Mouse (Mus musculus): ENCODE results near the gene Arrdc4. TPM values are rescaled to one million over a fixed set of nuclear protein-coding genes. Genes with fewer than 3 reads are reported as not detected.

Gene Arrdc4
- total and polyA plus RNA-seq, 3 experiments = not detected

DNA sequence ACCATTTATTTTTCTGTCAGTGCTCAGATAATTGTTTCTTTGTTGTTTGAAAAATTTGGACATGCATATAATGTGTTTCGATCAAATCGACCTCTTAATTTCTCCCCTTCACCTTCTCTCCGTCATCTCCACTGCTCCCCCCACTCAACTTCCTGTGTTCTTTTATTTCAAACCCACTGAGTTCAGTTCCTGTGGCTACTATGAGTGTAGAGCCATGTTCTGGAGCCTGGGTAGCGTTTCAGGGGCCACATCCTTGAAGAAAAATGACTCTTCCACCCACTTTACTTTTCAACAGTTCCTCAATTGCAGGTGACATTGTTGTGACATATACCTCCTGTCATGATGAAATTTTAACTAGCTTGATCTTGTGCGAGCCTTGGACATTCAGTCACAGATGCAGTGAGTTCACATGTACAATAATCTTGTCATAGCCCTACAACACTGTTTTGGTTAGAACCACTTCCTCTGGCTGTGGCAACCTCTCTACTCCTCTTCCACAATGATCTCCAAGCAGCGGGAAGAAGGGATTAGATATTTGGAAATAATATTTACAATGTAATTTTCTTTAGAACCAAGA, 10.2 kb upstream of the Arrdc4 start:
- H3K79me2 ChIP-seq (ENCODE audit: control insufficient read depth, insufficient read depth, low read length, poor library complexity) = no peaks in the 10 kb centered on the region
- TF ChIP-seq USF1 (IDR thresholded peaks at IDR 0.05; ENCODE audit: low read depth, low read length) (no peak), NRF1 (IDR thresholded peaks at IDR 0.05; ENCODE audit: insufficient read depth, low read depth, low read length, poor library complexity, severe bottlenecking) (no peak), E2F4 (IDR thresholded peaks at IDR 0.05; ENCODE audit: borderline replicate concordance, low read depth, low read length) (no peak), USF2 (IDR thresholded peaks at IDR 0.05; ENCODE audit: borderline replicate concordance in 1 of 2, insufficient read depth in 1 of 2, low read depth in 1 of 2, low read length in 2 of 2) (no peak), JUND (IDR thresholded peaks at IDR 0.05; ENCODE audit: low read depth, low read length) (no peak), EP300 (IDR thresholded peaks at IDR 0.05; ENCODE audit: low read depth in 1 of 2, low read length in 2 of 2) (no peak), CHD1 (IDR thresholded peaks at IDR 0.05; ENCODE audit: low read depth, low read length) (no peak), MAFK (IDR thresholded peaks at IDR 0.05; ENCODE audit: borderline replicate concordance, low read depth, low read length) (no peak), RCOR1 (IDR thresholded peaks at IDR 0.05; ENCODE audit: low read depth, low read length) (no peak), ZKSCAN1 (IDR thresholded peaks at IDR 0.05; ENCODE audit: low read depth, low read length) (no peak), MAZ (IDR thresholded peaks at IDR 0.05; ENCODE audit: low read depth, low read length) (no peak), NELFE (IDR thresholded peaks at IDR 0.05; ENCODE audit: low read depth, low read length) (no peak), UBTF (IDR thresholded peaks at IDR 0.05; ENCODE audit: borderline replicate concordance, insufficient read depth, low read depth, low read length) (no peak), ZNF384 (IDR thresholded peaks at IDR 0.05; ENCODE audit: low read depth, low read length) (no peak), MEF2A (IDR thresholded peaks at IDR 0.05; ENCODE audit: extremely low read depth, insufficient replicate concordance, low read depth, low read length, poor library complexity, severe bottlenecking) (no peak), TBP (IDR thresholded peaks at IDR 0.05; ENCODE audit: low read depth, low read length) (no peak), POLR2A (IDR thresholded peaks at IDR 0.05; ENCODE audit: control insufficient read depth in 1 of 2, insufficient read depth in 1 of 2, low read depth in 1 of 2, low read length in 2 of 2, poor library complexity in 1 of 2) (no peak), TCF12 (IDR thresholded peaks at IDR 0.05; ENCODE audit: low read depth, low read length) (no peak), TAL1 (IDR thresholded peaks at IDR 0.05; ENCODE audit: low read length) (no peak)
- no peak for DNase-seq (ENCODE audit: low read depth, low spot score)
- no peaks in the 10 kb centered on the region for H3K27me3 ChIP-seq (ENCODE audit: control insufficient read depth in 1 of 2, insufficient read depth in 2 of 2, low read length in 2 of 2)
- no peaks in the 10 kb centered on the region for H3K4me1 ChIP-seq (ENCODE audit: control insufficient read depth in 1 of 2, insufficient read depth in 2 of 2, low read length in 2 of 2)
- no peaks in the 10 kb centered on the region for H3K9me3 ChIP-seq (replicated peaks; ENCODE audit: insufficient read depth, low read length)
- H3K9ac ChIP-seq (ENCODE audit: control insufficient read depth, low read depth, low read length, poor library complexity, severe bottlenecking) = no peak overlapping the region
- H3K27ac ChIP-seq (ENCODE audit: control insufficient read depth, low read depth, low read length) = no peak overlapping the region
- no peak overlapping the region for H3K4me3 ChIP-seq (ENCODE audit: control insufficient read depth in 1 of 2, insufficient read depth in 1 of 2, low read depth in 2 of 2, low read length in 2 of 2)
- H3K36me3 ChIP-seq (ENCODE audit: control insufficient read depth in 1 of 2, insufficient read depth in 2 of 2, low read length in 2 of 2) = no peaks in the 10 kb centered on the region

DNA sequence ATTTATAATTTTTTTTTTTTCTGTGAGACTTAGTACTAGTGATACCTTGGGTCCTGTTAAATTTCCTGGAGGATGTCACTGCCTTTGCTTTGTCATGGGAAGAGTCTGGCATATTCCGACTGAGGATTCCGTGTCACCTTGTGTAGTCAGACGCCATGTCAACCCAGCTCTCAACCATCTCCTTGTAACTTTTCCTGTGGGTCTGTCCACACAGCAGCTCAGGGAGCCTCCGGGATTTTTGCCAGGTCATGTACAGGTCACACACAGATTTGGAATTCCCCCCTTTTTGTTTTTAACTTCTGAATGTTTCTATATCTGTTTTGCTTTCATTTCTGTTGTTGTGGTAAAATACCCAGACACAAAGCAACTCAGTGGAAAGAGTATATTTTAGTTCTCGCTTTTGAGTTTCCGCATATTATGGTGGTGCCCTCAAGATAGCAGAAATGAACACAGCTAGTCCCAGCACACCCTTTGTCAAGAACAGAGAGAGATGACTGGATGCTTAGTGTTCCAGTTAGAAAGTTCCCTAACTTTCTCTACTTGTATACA, 7.7 kb upstream of the Arrdc4 start:
- no peak overlapping the region for H3K9ac ChIP-seq (ENCODE audit: control insufficient read depth, low read depth, low read length, poor library complexity, severe bottlenecking)
- H3K9me3 ChIP-seq (replicated peaks; ENCODE audit: insufficient read depth, low read length) = no peaks in the 10 kb centered on the region
- TF ChIP-seq POLR2AphosphoS2 (IDR thresholded peaks at IDR 0.05; ENCODE audit: low read length) (no peak), USF2 (IDR thresholded peaks at IDR 0.05; ENCODE audit: borderline replicate concordance in 1 of 2, insufficient read depth in 1 of 2, low read depth in 1 of 2, low read length in 2 of 2) (no peak), MXI1 (IDR thresholded peaks at IDR 0.05; ENCODE audit: low read depth, low read length) (no peak)
- H3K4me1 ChIP-seq (ENCODE audit: control insufficient read depth in 1 of 2, insufficient read depth in 2 of 2, low read length in 2 of 2) = no peaks in the 10 kb centered on the region
- no peaks in the 10 kb centered on the region for H3K79me2 ChIP-seq (ENCODE audit: control insufficient read depth, insufficient read depth, low read length, poor library complexity)
- H3K4me3 ChIP-seq (ENCODE audit: control insufficient read depth in 1 of 2, insufficient read depth in 1 of 2, low read depth in 2 of 2, low read length in 2 of 2) = no peak overlapping the region
- H3K27me3 ChIP-seq (ENCODE audit: control insufficient read depth in 1 of 2, insufficient read depth in 2 of 2, low read length in 2 of 2) = no peaks in the 10 kb centered on the region
- H3K27ac ChIP-seq (ENCODE audit: control insufficient read depth, low read depth, low read length) = no peak overlapping the region
- DNase-seq (ENCODE audit: low read depth, low spot score) = no peak
- H3K36me3 ChIP-seq (ENCODE audit: control insufficient read depth in 1 of 2, insufficient read depth in 2 of 2, low read length in 2 of 2) = no peaks in the 10 kb centered on the region
